Mouse (Mus musculus) monocyte, adult 59 days (primary cell): ENCODE data around the gene D3Ertd751e. TPM values are rescaled to one million over a fixed set of nuclear protein-coding genes. Genes with fewer than 3 reads are reported as not detected.

ENCODE experiments used
- total RNA-seq, 2 experiments: library from RNA; stranded (reverse); gene quantifications; one replicate each; pipeline ENCODE4 v1.2.4; 2023

Gene D3Ertd751e
- 1 to 10 TPM; 5.1 to 5.6 TPM for total RNA-seq

GRCm38 (mm10) chr3:41742278-41742934 lies at the start of gene D3Ertd751e, which contains the start of gene Sclt1:
Gene D3Ertd751e (plus strand): TSS chr3:41742611.
Gene Sclt1 (minus strand): TSS chr3:41742514.

Other genes with a start within 250 kb of the D3Ertd751e start
- gene Jade1, start 186.9 kb upstream of the D3Ertd751e start, total RNA-seq = 10 to 100 TPM; 14.6 to 18.7 TPM
- 10 to 100 TPM in 1 of 2 experiments, 1 to 10 TPM in 1; 8.3 to 10.2 TPM for gene Sclt1, start 97 bp upstream of the D3Ertd751e start, total RNA-seq